ENCODE assay signal across 8 mouse cellular contexts in the genomic region with DNA sequence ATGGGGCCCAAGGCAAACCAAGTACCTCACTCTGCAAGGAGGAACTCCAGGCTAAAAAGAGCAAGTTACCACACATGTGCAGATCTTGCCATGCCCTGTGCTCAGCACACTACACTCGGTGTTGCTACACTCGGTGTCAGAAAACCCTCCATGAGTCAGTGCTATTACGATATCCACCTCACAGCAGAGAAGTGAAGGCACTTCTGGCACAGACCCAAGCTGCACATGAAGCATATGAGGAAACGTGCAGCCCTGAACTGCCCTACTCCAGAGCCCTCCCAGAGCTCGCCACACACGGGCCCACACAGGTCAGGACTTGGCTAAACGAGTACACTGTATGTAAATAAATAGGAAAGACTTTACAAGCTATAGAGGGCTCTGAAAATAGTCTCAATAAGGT.
DNase-seq lines count a peak whose midpoint lies in the region; ATAC-seq and TF ChIP-seq lines count a peak whose summit lies in the region.

No protein-coding gene starts in this region.

- DNase-seq in liver, result peak; percentile 27
- DNase-seq in liver, embryonic 11.5 days (ENCODE audit: low spot score), result no peak
- peak; percentile 5 for DNase-seq in splenic B cell, adult 2 months (ENCODE audit: low read depth, low spot score)
- no peak for DNase-seq in thymus, postnatal 14 days
- no peak for DNase-seq in gastrocnemius, postnatal 36 days
- no peak for DNase-seq in c-Kit-positive CD71-positive TER-119-positive erythroid progenitor cells, embryonic 14.5 days (ENCODE audit: low spot score)

- peaks cover 7% of the 10 kb centered on the region for H3K4me1 ChIP-seq in liver, embryonic 11.5 days (replicated peaks; ENCODE audit: control insufficient read depth, insufficient read depth, low read length)
- H3K4me1 ChIP-seq in bone marrow, adult 2 months (ENCODE audit: control insufficient read depth, insufficient read depth, low read length), result no peaks in the 10 kb centered on the region; the same call in 1 of the 2 replicates
- H3K4me1 ChIP-seq in limb, embryonic 15.5 days, result peaks cover 16% of the 10 kb centered on the region

- no peaks in the 10 kb centered on the region for H3K36me3 ChIP-seq in liver, embryonic 11.5 days (ENCODE audit: control insufficient read depth, insufficient read depth, low read length)
- H3K36me3 ChIP-seq in limb, embryonic 15.5 days, result no peaks in the 10 kb centered on the region
- no peaks in the 10 kb centered on the region for H3K36me3 ChIP-seq in splenic B cell, adult 2 months (ENCODE audit: control insufficient read depth, insufficient read depth, low read length, poor library complexity, severe bottlenecking)

- no peak overlapping the region for H3K4me2 ChIP-seq in liver, embryonic 11.5 days
- H3K4me2 ChIP-seq in limb, embryonic 15.5 days, result no peak overlapping the region

- no peaks in the 10 kb centered on the region for H3K27me3 ChIP-seq in liver, embryonic 11.5 days (replicated peaks; ENCODE audit: control insufficient read depth, insufficient read depth, low read length)
- H3K27me3 ChIP-seq in limb, embryonic 15.5 days, result no peaks in the 10 kb centered on the region
- H3K27me3 ChIP-seq in splenic B cell, adult 2 months (ENCODE audit: control insufficient read depth, insufficient read depth, low read length, poor library complexity, severe bottlenecking), result no peaks in the 10 kb centered on the region

- ATAC-seq in liver, embryonic 11.5 days (replicated peaks; ENCODE audit: low FRiP score), result no peak
- 0 out of 2 replicates have a peak, but pooled peaks have one; percentile 20 for ATAC-seq in limb, embryonic 15.5 days (ENCODE audit: insufficient number of reproducible peaks, low FRiP score, low TSS enrichment, low read depth)

- TF ChIP-seq CTCF in bone marrow, adult 2 months (IDR thresholded peaks at IDR 0.05; ENCODE audit: control insufficient read depth, insufficient read depth, low read length), result no peak

- H3K9me3 ChIP-seq in liver, embryonic 11.5 days (ENCODE audit: control insufficient read depth, low read length), result no peaks in the 10 kb centered on the region
- H3K9me3 ChIP-seq in limb, embryonic 15.5 days, result no peaks in the 10 kb centered on the region

- H3K27ac ChIP-seq in liver, embryonic 11.5 days (ENCODE audit: low read depth, low read length), result no peak overlapping the region
- peak overlapping the region; percentile 47; the same call in 1 of the 2 replicates for H3K27ac ChIP-seq in bone marrow, adult 2 months (ENCODE audit: control insufficient read depth, insufficient read depth, low read depth, low read length, poor library complexity)
- H3K27ac ChIP-seq in limb, embryonic 15.5 days, result no peak overlapping the region

- intact Hi-C loops in gastrocnemius, postnatal 36 days (cut with DNase I), result no loop called here

- no peak overlapping the region for H3K4me3 ChIP-seq in liver, embryonic 11.5 days (ENCODE audit: low read depth, low read length)
- no peak overlapping the region for H3K4me3 ChIP-seq in bone marrow, adult 2 months (replicated peaks; ENCODE audit: control insufficient read depth, low read depth, low read length)
- no peak overlapping the region for H3K4me3 ChIP-seq in limb, embryonic 15.5 days

- 76% methylated on average over 7 of the region's 7 CpGs for WGBS in liver, embryonic 11.5 days
- WGBS in bone marrow, adult 2 months, result 12% methylated on average over 7 of the region's 7 CpGs
- WGBS in limb, embryonic 15.5 days, result 43% methylated on average over 7 of the region's 7 CpGs

- TF ChIP-seq POLR2A in bone marrow, adult 2 months (IDR thresholded peaks at IDR 0.05; ENCODE audit: borderline replicate concordance, control insufficient read depth, low read depth, low read length), result no peak

- H3K9ac ChIP-seq in liver, embryonic 11.5 days (ENCODE audit: low read depth, low read length), result no peak overlapping the region
- H3K9ac ChIP-seq in limb, embryonic 15.5 days, result no peak overlapping the region

Comparison
In these comparisons a context has a peak if more than half of its experiments do, and no peak if none do; other contexts are left out.
1. DNase-seq: peak in liver (single experiment) and splenic B cell, adult 2 months (single experiment); none in liver, embryonic 11.5 days (single experiment), thymus, postnatal 14 days (single experiment), gastrocnemius, postnatal 36 days (0 of 2) and c-Kit-positive CD71-positive TER-119-positive erythroid progenitor cells, embryonic 14.5 days (single experiment).